Mouse (Mus musculus): ENCODE results near the gene Auts2.

The Auts2 gene

GRCm38 (mm10) chr5:131581110-131582050, 961.8 kb downstream of the Auts2 start:
- DNase-seq (ENCODE audit: low spot score in 2 of 2), result no peak

- no peak for DNase-seq (ENCODE audit: low spot score in 2 of 2)
These were observed 964.4 kb downstream of the Auts2 start for GRCm38 (mm10) chr5:131578737-131579136.

- no peak for DNase-seq (ENCODE audit: low spot score in 2 of 2)
These were observed 967.3 kb downstream of the Auts2 start for GRCm38 (mm10) chr5:131575733-131576265.

GRCm38 (mm10) chr5:131575086-131575514, 968.0 kb downstream of the Auts2 start:
- no peak for DNase-seq (ENCODE audit: low spot score in 2 of 2)

- DNase-seq (ENCODE audit: low spot score in 2 of 2), result no peak
These were observed 968.6 kb downstream of the Auts2 start for GRCm38 (mm10) chr5:131574469-131575085.

- no peak for DNase-seq (ENCODE audit: low spot score in 2 of 2)
These were observed 969.6 kb downstream of the Auts2 start for GRCm38 (mm10) chr5:131573296-131574177.

GRCm38 (mm10) chr5:131566032-131566431, 977.1 kb downstream of the Auts2 start:
- no peak for DNase-seq (ENCODE audit: low spot score in 2 of 2)

GRCm38 (mm10) chr5:131563630-131564252, 979.4 kb downstream of the Auts2 start:
- no peak for DNase-seq (ENCODE audit: low spot score in 2 of 2)

GRCm38 (mm10) chr5:131560773-131561560, 982.2 kb downstream of the Auts2 start:
- no peak for DNase-seq (ENCODE audit: low spot score in 2 of 2)

- no peak for DNase-seq (ENCODE audit: low spot score in 2 of 2)
These were observed 984.6 kb downstream of the Auts2 start for GRCm38 (mm10) chr5:131558403-131559174.

GRCm38 (mm10) chr5:131557591-131558385, 985.4 kb downstream of the Auts2 start:
- no peak for DNase-seq (ENCODE audit: low spot score in 2 of 2)

GRCm38 (mm10) chr5:131548932-131549563, 994.1 kb downstream of the Auts2 start:
- DNase-seq (ENCODE audit: low spot score in 2 of 2), result no peak

GRCm38 (mm10) chr5:131547926-131548325, 995.2 kb downstream of the Auts2 start:
- no peak for DNase-seq (ENCODE audit: low spot score in 2 of 2)

- DNase-seq (ENCODE audit: low spot score in 2 of 2), result no peak
These were observed 996.7 kb downstream of the Auts2 start for GRCm38 (mm10) chr5:131546414-131546813.

GRCm38 (mm10) chr5:131544381-131544780, 998.8 kb downstream of the Auts2 start:
- DNase-seq (ENCODE audit: low spot score in 2 of 2), result no peak

GRCm38 (mm10) chr5:131538311-131538915, 1004.7 kb downstream of the Auts2 start:
- peak; percentile 28 to 60 for DNase-seq (ENCODE audit: low spot score in 2 of 2)

- DNase-seq (ENCODE audit: low spot score in 2 of 2), result peak in 1 of 2 experiments; percentile 28
These were observed 1005.3 kb downstream of the Auts2 start for GRCm38 (mm10) chr5:131537831-131538310.

Data from frontal cortex, postnatal 14 days (tissue).